Mouse (Mus musculus): ENCODE results near the gene Trit1. TPM values are rescaled to one million over a fixed set of nuclear protein-coding genes. Genes with fewer than 3 reads are reported as not detected.

Gene Trit1
- 0.04 TPM in 1 of 2 replicates, not detected in the other for polyA plus RNA-seq (2012)

DNA sequence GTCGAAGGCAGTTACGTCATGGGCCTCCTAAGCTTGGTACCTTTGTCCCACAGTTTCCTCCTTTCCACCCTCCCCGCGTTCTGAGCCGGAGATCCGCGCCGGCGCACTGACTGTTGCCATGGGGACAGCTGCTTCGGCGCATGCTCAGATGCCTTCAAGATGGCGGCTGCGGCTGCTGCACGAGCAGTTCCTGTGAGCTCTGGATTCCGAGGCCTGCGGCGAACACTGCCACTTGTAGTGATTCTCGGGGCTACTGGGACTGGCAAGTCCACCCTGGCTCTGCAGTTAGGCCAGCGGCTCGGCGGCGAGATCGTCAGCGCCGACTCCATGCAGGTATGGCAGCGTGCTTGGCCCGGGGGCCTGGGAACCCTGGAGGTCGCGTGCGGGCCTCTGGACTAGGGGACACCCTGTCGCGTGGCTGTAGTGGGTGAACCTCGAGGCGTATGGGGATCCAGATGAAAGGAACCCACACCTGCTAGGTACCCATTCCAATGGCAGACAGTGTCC lies at the start of gene Trit1:
Gene Trit1 (plus strand): TSS at position 147 of the 507 bp plus-strand sequence.
- Histone ChIP-seq H3K9me3 (ENCODE audit: control insufficient read depth, low read length) (no peaks in the 10 kb centered on the region), H3K27me3 (ENCODE audit: control insufficient read depth) (peaks cover 11% of the 10 kb centered on the region), H3K36me3 (ENCODE audit: control insufficient read depth) (peaks cover 8% of the 10 kb centered on the region), H3K4me3 (replicated peaks) (peak within 1 kb of the TSS; percentile 88), H3K4me1 (ENCODE audit: control insufficient read depth) (peaks cover 33% of the 10 kb centered on the region)
- TF ChIP-seq TAL1 (IDR thresholded peaks at IDR 0.05; ENCODE audit: low read length) (no peak), GATA1 (IDR thresholded peaks at IDR 0.05; ENCODE audit: low read length) (no peak)

DNA sequence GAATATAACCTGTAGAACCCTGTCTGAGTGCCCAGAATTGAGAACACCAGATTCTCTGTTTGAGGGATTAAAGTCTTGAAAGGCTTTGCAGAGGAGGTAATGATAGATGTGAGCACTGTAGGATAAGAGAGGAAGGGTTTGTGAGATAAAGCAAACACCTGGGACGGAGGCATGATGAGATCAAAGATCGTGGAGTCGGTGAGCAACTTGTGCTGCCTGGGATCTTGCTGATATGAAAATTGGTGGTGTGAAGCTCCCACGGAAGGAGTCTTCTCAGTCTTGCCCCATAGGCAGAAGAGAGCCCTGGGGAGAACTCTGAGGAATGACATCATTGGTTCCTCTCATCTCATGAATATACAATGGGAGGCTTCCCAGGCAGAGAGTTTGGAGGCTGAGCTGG lies 48.3 kb upstream of the Trit1 start:
- no peak for TF ChIP-seq TAL1 (IDR thresholded peaks at IDR 0.05; ENCODE audit: low read length)
- no peak for TF ChIP-seq GATA1 (IDR thresholded peaks at IDR 0.05; ENCODE audit: low read length)
- Histone ChIP-seq H3K36me3 (ENCODE audit: control insufficient read depth) (no peaks in the 10 kb centered on the region), H3K4me3 (replicated peaks) (no peak overlapping the region), H3K9me3 (ENCODE audit: control insufficient read depth, low read length) (no peaks in the 10 kb centered on the region), H3K27me3 (ENCODE audit: control insufficient read depth) (peaks cover 15% of the 10 kb centered on the region), H3K4me1 (ENCODE audit: control insufficient read depth) (no peaks in the 10 kb centered on the region)

- no peak for TF ChIP-seq GATA1 (IDR thresholded peaks at IDR 0.05; ENCODE audit: low read length)
- TF ChIP-seq TAL1 (IDR thresholded peaks at IDR 0.05; ENCODE audit: low read length), result no peak
- H3K27me3 ChIP-seq (ENCODE audit: control insufficient read depth), result peaks cover 6% of the 10 kb centered on the region
- H3K36me3 ChIP-seq (ENCODE audit: control insufficient read depth), result no peaks in the 10 kb centered on the region
- H3K4me1 ChIP-seq (ENCODE audit: control insufficient read depth), result no peaks in the 10 kb centered on the region
- H3K9me3 ChIP-seq (ENCODE audit: control insufficient read depth, low read length), result no peaks in the 10 kb centered on the region
- H3K4me3 ChIP-seq (replicated peaks), result no peak overlapping the region
Observed at GRCm38 (mm10) chr4:122971191-122971590, 45.2 kb upstream of the Trit1 start.

DNA sequence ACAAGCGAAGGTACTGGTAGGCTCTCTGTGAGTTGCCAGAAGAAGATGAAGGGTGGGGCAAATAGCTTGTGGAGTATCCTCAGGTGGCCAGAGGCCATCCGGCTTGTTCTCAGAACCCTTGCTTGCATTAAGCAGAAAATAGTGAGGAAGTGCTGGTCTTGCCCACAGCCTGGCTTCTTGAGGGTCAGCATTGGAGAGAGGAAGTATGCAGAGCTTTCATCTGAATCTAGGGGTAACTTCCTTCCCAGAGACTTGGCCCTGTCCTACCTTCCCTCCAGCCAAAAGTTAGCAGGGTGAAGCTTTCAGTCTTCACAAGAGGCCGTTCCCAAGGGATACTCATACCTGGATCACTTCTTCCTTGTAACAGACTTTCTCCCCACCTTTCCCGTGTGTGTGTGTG lies 44.8 kb upstream of the Trit1 start:
- TF ChIP-seq TAL1 (IDR thresholded peaks at IDR 0.05; ENCODE audit: low read length), result no peak
- TF ChIP-seq GATA1 (IDR thresholded peaks at IDR 0.05; ENCODE audit: low read length), result no peak
- Histone ChIP-seq H3K9me3 (ENCODE audit: control insufficient read depth, low read length) (no peaks in the 10 kb centered on the region), H3K4me3 (replicated peaks) (no peak overlapping the region), H3K36me3 (ENCODE audit: control insufficient read depth) (no peaks in the 10 kb centered on the region), H3K4me1 (ENCODE audit: control insufficient read depth) (no peaks in the 10 kb centered on the region), H3K27me3 (ENCODE audit: control insufficient read depth) (peaks cover 3% of the 10 kb centered on the region)

DNA sequence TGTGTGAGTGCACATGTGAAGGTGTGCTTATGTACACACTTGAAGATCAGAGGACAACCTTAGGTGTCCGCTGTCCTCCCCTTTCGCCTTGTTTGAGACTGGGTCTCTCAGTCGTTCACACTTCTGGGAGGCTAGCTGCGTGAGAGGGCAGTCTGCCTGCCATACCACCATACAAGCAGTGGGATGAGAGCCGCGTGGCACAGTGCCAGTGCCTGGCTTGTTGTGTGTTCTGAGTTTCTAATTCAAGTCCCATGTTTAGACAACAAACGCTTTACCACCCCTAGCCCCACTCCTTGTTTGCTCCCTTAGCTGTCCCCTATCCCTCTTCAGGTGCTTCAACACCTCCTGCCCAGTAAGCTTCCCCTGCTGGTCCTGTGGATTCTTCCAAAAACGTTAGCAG lies 44.3 kb upstream of the Trit1 start:
- Histone ChIP-seq H3K36me3 (ENCODE audit: control insufficient read depth) (no peaks in the 10 kb centered on the region), H3K4me1 (ENCODE audit: control insufficient read depth) (no peaks in the 10 kb centered on the region), H3K27me3 (ENCODE audit: control insufficient read depth) (peaks cover 2% of the 10 kb centered on the region; the same call in 1 of the 2 replicates), H3K4me3 (replicated peaks) (no peak overlapping the region), H3K9me3 (ENCODE audit: control insufficient read depth, low read length) (no peaks in the 10 kb centered on the region)
- TF ChIP-seq TAL1 (IDR thresholded peaks at IDR 0.05; ENCODE audit: low read length) (no peak), GATA1 (IDR thresholded peaks at IDR 0.05; ENCODE audit: low read length) (no peak)

DNA sequence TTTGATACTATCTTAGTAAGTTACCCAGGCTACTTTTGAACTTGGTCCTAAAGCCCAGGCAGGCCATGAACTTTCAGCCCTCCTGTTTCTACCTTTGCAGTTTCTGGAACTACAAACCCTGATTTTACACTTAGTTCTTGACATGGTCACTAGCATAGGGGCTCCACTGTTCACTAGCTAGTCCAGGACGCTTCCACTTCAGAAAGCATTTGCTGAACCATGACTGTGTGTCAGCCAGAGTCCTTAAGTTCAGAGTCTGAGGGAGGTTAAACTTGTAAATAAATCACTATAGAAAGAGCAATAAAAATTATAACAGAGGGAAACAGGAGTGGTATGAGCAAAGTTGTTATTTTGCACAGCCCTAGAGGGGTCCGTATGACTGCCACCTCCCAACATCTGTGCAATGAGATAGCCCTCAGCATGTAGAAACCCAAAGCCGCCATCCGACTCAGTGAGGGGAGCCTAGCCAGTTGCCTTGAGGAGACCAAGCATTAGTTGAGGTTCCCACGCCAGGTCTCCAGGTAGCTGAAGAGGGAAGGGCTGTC lies 41.3 kb upstream of the Trit1 start:
- TF ChIP-seq GATA1 (IDR thresholded peaks at IDR 0.05; ENCODE audit: low read length) (no peak), TAL1 (IDR thresholded peaks at IDR 0.05; ENCODE audit: low read length) (no peak)
- peaks cover 2% of the 10 kb centered on the region; the same call in 1 of the 2 replicates for H3K27me3 ChIP-seq (ENCODE audit: control insufficient read depth)
- no peaks in the 10 kb centered on the region for H3K9me3 ChIP-seq (ENCODE audit: control insufficient read depth, low read length)

GRCm38 (mm10) chr4:122976885-122977284 lies 39.5 kb upstream of the Trit1 start:
- H3K9me3 ChIP-seq (ENCODE audit: control insufficient read depth, low read length), result no peaks in the 10 kb centered on the region
- H3K4me3 ChIP-seq (replicated peaks), result no peak overlapping the region
- no peaks in the 10 kb centered on the region for H3K4me1 ChIP-seq (ENCODE audit: control insufficient read depth)
- no peak for TF ChIP-seq TAL1 (IDR thresholded peaks at IDR 0.05; ENCODE audit: low read length)
- TF ChIP-seq GATA1 (IDR thresholded peaks at IDR 0.05; ENCODE audit: low read length), result no peak
- peaks cover 6% of the 10 kb centered on the region for H3K27me3 ChIP-seq (ENCODE audit: control insufficient read depth)
- no peaks in the 10 kb centered on the region for H3K36me3 ChIP-seq (ENCODE audit: control insufficient read depth)

More for the DNA sequence above, 41.3 kb upstream of the Trit1 start:
- no peak overlapping the region for H3K4me3 ChIP-seq (replicated peaks)
- H3K4me1 ChIP-seq (ENCODE audit: control insufficient read depth), result no peaks in the 10 kb centered on the region
- H3K36me3 ChIP-seq (ENCODE audit: control insufficient read depth), result no peaks in the 10 kb centered on the region

- Histone ChIP-seq H3K4me3 (replicated peaks) (no peak overlapping the region), H3K4me1 (ENCODE audit: control insufficient read depth) (no peaks in the 10 kb centered on the region), H3K9me3 (ENCODE audit: control insufficient read depth, low read length) (no peaks in the 10 kb centered on the region), H3K36me3 (ENCODE audit: control insufficient read depth) (no peaks in the 10 kb centered on the region), H3K27me3 (ENCODE audit: control insufficient read depth) (peaks cover 25% of the 10 kb centered on the region)
- TF ChIP-seq TAL1 (IDR thresholded peaks at IDR 0.05; ENCODE audit: low read length) (no peak), GATA1 (IDR thresholded peaks at IDR 0.05; ENCODE audit: low read length) (no peak)
Observed at GRCm38 (mm10) chr4:122978850-122979249, 37.5 kb upstream of the Trit1 start.

- no peak for TF ChIP-seq TAL1 (IDR thresholded peaks at IDR 0.05; ENCODE audit: low read length)
- no peak for TF ChIP-seq GATA1 (IDR thresholded peaks at IDR 0.05; ENCODE audit: low read length)
- Histone ChIP-seq H3K4me1 (ENCODE audit: control insufficient read depth) (no peaks in the 10 kb centered on the region), H3K36me3 (ENCODE audit: control insufficient read depth) (no peaks in the 10 kb centered on the region), H3K9me3 (ENCODE audit: control insufficient read depth, low read length) (no peaks in the 10 kb centered on the region), H3K4me3 (replicated peaks) (no peak overlapping the region), H3K27me3 (ENCODE audit: control insufficient read depth) (peaks cover 31% of the 10 kb centered on the region)
Observed at GRCm38 (mm10) chr4:122979826-122980225, 36.6 kb upstream of the Trit1 start.

GRCm38 (mm10) chr4:122980684-122981083 lies 35.7 kb upstream of the Trit1 start:
- H3K4me3 ChIP-seq (replicated peaks), result no peak overlapping the region
- no peaks in the 10 kb centered on the region for H3K4me1 ChIP-seq (ENCODE audit: control insufficient read depth)
- no peaks in the 10 kb centered on the region for H3K36me3 ChIP-seq (ENCODE audit: control insufficient read depth)
- H3K9me3 ChIP-seq (ENCODE audit: control insufficient read depth, low read length), result no peaks in the 10 kb centered on the region
- TF ChIP-seq TAL1 (IDR thresholded peaks at IDR 0.05; ENCODE audit: low read length) (no peak), GATA1 (IDR thresholded peaks at IDR 0.05; ENCODE audit: low read length) (no peak)
- H3K27me3 ChIP-seq (ENCODE audit: control insufficient read depth), result peaks cover 31% of the 10 kb centered on the region
